Mouse (Mus musculus): ENCODE results near the gene Kcnn3. TPM values are rescaled to one million over a fixed set of nuclear protein-coding genes. Genes with fewer than 3 reads are reported as not detected.

Gene Kcnn3
- polyA plus RNA-seq, 1 experiment from 2014 or later = 0.04 TPM

DNA sequence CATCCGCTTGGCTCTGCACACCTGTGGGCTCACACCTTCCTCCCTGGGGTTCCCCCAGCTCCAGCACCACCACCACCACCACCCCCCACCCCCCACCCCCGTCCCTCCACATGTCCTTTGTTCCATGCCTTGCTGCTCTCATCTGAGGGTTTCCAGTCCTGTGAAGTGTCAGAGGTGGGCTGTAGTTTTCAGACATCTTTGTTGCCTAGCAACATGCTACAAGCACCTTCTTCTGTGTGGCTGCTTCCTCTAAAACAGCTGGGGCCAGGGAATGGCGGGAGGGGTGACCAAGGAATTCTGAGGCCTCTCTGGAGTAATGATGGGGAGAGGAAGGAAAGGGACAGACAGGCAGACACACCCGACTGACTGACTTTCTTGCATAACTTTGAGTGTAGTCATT lies 106.6 kb downstream of the Kcnn3 start:
- TF ChIP-seq CTCF (IDR thresholded peaks at IDR 0.05) = no peak
- POLR2A ChIA-PET = no interaction called here
- ATAC-seq (no peak), DNase-seq (ENCODE audit: low read depth, low spot score) (no peak)
- CTCF ChIA-PET = no interaction called here
- in situ Hi-C loops (cut with MboI; ENCODE audit: low pct_unique_long_range_greater_than_20kb) = no loop called here
- H3K27me3 ChIP-seq = peaks cover 62% of the 10 kb centered on the region

DNA sequence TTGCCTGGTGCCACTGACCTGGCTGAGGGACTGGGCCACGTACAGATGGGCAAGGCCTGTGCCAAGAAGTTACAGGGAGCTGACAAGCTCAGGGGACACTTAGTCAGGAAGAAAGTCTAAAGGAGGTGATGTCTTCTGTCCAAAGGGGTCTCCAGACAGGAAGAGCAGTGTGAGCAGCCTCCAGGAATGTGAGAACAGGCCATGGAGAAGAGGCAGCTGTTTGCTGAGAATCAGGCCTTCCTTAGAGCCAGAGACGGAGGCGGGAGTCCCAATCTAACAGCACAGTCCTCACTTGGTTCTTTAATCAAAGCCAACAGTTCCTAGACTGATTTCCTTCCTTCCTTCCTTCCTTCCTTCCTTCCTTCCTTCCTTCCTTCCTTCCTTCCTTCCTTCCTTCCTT lies 109.8 kb downstream of the Kcnn3 start:
- H3K27me3 ChIP-seq = peaks cover 77% of the 10 kb centered on the region
- CTCF ChIA-PET = no interaction called here
- DNase-seq (ENCODE audit: low read depth, low spot score) (no peak), ATAC-seq (no peak)
- POLR2A ChIA-PET = no interaction called here
- in situ Hi-C loops (cut with MboI; ENCODE audit: low pct_unique_long_range_greater_than_20kb) = no loop called here
- no peak for TF ChIP-seq CTCF (IDR thresholded peaks at IDR 0.05)

DNA sequence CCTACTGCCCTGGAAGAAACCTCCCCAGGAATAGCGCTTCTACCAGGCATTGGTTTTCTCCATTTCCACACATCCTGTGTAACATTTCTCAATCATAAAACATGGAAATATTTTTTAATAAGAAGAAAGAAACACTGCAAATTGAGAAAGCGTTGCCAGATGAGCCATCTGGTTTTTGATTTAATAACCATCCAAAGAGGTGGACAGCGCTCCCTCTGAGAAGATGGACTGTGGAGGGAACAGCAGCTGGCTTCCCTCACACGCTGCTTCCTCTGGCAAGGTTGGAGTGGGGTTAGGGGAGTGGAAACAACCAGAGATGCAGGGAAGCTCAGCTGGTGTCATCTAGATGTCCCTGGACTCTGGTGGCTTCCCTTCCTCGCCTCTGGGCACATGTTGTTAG lies 111.8 kb downstream of the Kcnn3 start:
- POLR2A ChIA-PET = interaction anchor here (0.6 kb wide), 1 partner anchor 98 kb away, joined by 3 read pairs; no protein-coding TSS in a partner anchor
- H3K27me3 ChIP-seq = peaks cover 78% of the 10 kb centered on the region
- DNase-seq (ENCODE audit: low read depth, low spot score) (no peak), ATAC-seq (no peak)
- in situ Hi-C loops (cut with MboI; ENCODE audit: low pct_unique_long_range_greater_than_20kb) = no loop called here
- no peak for TF ChIP-seq CTCF (IDR thresholded peaks at IDR 0.05)
- CTCF ChIA-PET = no interaction called here

DNA sequence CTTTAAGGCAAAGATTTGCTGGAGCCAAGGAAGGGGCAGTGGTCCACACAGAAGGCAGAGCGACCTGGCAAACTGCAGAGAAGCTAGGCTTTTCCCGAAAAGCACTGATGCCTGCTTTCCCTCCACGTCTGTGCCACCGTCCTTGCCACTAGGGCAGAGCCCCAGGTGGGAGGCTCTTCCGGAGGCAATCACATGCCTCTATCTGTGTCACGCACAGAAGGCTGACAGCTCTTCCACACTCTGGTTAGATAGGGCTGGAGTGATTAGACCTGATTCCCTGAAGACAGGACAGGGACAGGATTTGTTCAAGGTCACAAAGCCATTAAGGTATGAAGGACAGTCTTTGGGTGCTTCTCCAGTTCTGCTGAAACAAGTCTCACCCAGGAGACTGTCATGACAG lies 113.6 kb downstream of the Kcnn3 start:
- POLR2A ChIA-PET = interaction anchor here (0.7 kb wide), 1 partner anchor 114 kb away, joined by 4 read pairs; no protein-coding TSS in a partner anchor

DNA sequence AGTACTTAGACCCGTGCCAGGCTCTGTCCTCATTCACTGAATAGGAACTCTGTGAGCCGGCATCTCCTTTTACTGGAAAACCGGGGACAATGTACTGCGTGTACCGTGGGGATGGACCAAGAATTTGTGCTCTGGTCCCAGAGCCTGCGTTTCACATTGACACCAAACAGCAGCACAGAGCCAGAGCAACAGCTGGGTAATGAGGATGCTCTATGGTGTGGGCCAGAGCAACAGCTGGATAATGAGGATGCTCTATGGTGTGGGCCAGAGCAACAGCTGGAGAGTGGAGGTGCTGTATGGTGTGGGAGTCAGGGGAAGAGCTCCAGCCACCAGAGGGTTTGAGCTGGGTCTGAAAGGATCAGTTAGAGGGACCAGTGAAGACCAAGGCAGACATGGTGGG lies 114.0 kb downstream of the Kcnn3 start:
- DNase-seq (ENCODE audit: low read depth, low spot score) = no peak
- in situ Hi-C loops (cut with MboI; ENCODE audit: low pct_unique_long_range_greater_than_20kb) = no loop called here
- ATAC-seq = no peak
- CTCF ChIA-PET = interaction anchor here (1.2 kb wide), 1 partner anchor 26 kb away, joined by 3 read pairs; no protein-coding TSS in a partner anchor
- POLR2A ChIA-PET = interaction anchor here (0.7 kb wide), 1 partner anchor 115 kb away, joined by 4 read pairs; no protein-coding TSS in a partner anchor
- no peak for TF ChIP-seq CTCF (IDR thresholded peaks at IDR 0.05)
- H3K27me3 ChIP-seq = peaks cover 78% of the 10 kb centered on the region

More for the DNA sequence above, 113.6 kb downstream of the Kcnn3 start:
- DNase-seq (ENCODE audit: low read depth, low spot score) = no peak
- in situ Hi-C loops (cut with MboI; ENCODE audit: low pct_unique_long_range_greater_than_20kb) = no loop called here
- H3K27me3 ChIP-seq = peaks cover 78% of the 10 kb centered on the region
- ATAC-seq = no peak
- CTCF ChIA-PET = interaction anchor here (1.2 to 1.4 kb wide), 2 partner anchors 21 to 26 kb away, joined by 3 read pairs; no protein-coding TSS in a partner anchor
- no peak for TF ChIP-seq CTCF (IDR thresholded peaks at IDR 0.05)

DNA sequence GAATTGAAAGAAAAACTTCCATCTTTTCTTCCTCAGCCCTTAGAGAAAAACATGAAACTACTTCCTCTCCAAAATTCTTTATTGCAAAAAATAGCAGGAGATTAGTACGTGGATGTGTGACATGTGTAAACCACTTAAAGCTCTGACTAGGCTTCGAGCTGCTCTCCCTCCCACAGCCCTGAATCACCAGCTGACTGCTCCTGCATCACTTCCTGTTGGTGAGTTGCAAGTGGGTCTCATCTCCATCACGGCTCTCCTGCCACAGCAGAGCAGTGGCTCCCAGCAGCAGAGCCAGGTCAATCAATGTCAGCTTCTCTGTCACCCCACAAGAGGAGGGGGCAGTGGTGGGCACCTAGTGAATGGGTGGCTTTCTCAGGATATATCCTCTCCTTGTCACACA lies 120.8 kb downstream of the Kcnn3 start:
- ChIA-PET CTCF (no interaction called here), POLR2A (no interaction called here)
- no peak for TF ChIP-seq CTCF (IDR thresholded peaks at IDR 0.05)
- in situ Hi-C loops (cut with MboI; ENCODE audit: low pct_unique_long_range_greater_than_20kb) = no loop called here
- no peak for DNase-seq (ENCODE audit: low read depth, low spot score)
- peaks cover 61% of the 10 kb centered on the region for H3K27me3 ChIP-seq
- no peak for ATAC-seq

DNA sequence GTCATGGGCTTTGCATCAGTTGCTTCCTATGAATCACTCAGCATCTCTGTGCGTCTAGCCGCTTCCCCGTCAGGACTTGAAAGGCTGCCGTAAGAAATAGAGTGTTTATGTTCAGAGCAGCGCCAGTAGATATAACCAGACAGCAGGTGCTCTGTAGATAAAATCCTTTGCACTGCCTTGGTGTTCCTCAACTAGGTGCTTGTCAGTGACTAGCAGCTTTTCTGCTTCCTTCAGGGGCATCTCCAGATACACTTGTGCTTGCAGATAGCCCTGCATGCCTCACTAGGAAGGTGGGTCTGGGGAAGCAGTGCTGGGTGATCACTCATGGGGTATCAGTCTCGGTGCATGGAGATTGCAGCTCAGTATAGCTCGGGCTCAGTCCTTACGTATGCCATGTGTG lies 123.4 kb downstream of the Kcnn3 start:
- CTCF ChIA-PET = no interaction called here
- TF ChIP-seq CTCF (IDR thresholded peaks at IDR 0.05) = no peak
- ATAC-seq (no peak), DNase-seq (ENCODE audit: low read depth, low spot score) (no peak)
- POLR2A ChIA-PET = no interaction called here
- in situ Hi-C loops (cut with MboI; ENCODE audit: low pct_unique_long_range_greater_than_20kb) = no loop called here
- H3K27me3 ChIP-seq = peaks cover 50% of the 10 kb centered on the region

DNA sequence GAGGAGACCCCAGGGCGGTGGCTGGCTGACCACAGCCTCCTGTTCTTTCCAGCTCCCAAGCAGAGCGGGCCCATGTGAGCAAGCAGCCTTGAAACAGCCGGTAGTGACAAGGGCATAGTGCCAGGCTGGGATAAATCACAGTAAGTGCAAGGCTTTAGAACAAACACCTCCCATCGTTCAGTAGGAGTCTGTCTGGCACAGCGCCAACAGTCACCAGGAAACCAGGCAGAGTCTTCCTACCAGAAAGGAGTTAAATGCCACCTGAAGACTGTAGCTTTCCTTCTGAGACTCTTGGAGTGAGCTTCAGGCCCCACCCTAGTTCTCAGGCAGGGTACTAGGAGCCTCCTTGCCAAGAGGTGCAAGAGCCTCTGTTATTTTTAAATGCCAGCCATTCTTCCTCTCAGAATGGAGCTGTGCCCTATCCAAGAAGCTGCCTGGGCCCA lies 126.9 kb downstream of the Kcnn3 start:
- in situ Hi-C loops (cut with MboI; ENCODE audit: low pct_unique_long_range_greater_than_20kb) = no loop called here
- POLR2A ChIA-PET = interaction anchor here (1.7 kb wide), 1 partner anchor 21 kb away, joined by 4 read pairs; no protein-coding TSS in a partner anchor
- CTCF ChIA-PET = interaction anchor here (1.2 kb wide), 1 partner anchor 34 kb away, joined by 3 read pairs; no protein-coding TSS in a partner anchor
- no peak for TF ChIP-seq CTCF (IDR thresholded peaks at IDR 0.05)
- ATAC-seq (no peak), DNase-seq (ENCODE audit: low read depth, low spot score) (peak; percentile 62)
- H3K27me3 ChIP-seq = peaks cover 48% of the 10 kb centered on the region

DNA sequence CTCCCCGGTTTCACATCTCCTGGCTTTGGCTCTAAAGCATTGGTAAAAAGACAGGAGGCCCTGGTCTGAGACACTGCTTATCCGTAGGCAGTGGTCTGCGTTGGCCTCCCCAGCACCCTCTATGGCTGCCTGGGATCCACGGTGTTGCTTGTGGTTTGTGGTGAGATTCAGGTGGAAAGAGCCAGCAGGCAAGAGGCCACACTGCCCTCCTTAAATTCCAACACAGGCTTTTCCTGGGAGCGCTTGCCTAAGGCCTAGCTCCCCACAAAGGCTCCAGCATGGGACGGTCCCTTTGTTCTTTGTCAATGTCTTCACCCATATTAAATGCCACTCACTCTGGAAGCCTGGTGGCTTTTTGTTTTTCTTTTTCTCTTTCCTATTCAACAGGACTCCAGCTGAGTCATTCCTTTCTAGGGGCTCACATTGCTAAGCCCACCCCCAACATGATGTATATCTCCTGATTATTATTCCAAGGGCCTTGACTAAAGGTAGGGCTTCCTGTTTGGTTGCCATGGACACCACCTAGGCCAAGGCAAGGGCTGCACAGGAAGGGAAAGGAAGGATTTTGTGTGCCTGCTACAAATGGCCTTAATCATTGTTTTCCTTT lies 127.4 kb downstream of the Kcnn3 start:
- DNase-seq (ENCODE audit: low read depth, low spot score) = no peak

DNA sequence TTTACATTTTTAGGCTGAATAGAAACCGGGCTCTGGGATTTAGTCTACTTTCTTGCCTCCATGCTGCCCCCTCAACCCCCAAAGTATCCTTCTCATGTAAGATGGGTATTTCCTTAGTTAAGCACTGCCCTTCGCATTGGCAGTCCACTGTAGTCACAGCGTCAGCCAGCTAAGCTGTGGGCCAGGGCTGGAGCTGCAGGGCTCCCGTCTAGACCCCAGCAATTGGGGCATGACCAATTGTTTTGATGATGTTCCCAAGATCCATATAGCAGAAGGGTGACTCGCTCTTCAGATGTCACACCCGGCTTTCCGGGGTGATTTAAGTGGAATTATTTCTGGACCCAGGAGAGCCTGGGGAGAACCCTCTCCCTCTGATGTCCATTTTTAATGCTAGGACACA lies 129.9 kb downstream of the Kcnn3 start:
- H3K27me3 ChIP-seq = peaks cover 60% of the 10 kb centered on the region
- DNase-seq (ENCODE audit: low read depth, low spot score) = no peak
- POLR2A ChIA-PET = no interaction called here
- CTCF ChIA-PET = no interaction called here
- no peak for ATAC-seq
- TF ChIP-seq CTCF (IDR thresholded peaks at IDR 0.05) = no peak
- in situ Hi-C loops (cut with MboI; ENCODE audit: low pct_unique_long_range_greater_than_20kb) = no loop called here

More for the DNA sequence above, 127.4 kb downstream of the Kcnn3 start:
- ChIA-PET POLR2A (interaction anchor here (1.7 kb wide), 1 partner anchor 20 kb away, joined by 4 read pairs; no protein-coding TSS in a partner anchor), CTCF (interaction anchor here (1.0 to 1.2 kb wide), 2 partner anchors 13 to 34 kb away, joined by 3 read pairs; no protein-coding TSS in a partner anchor)
- in situ Hi-C loops (cut with MboI; ENCODE audit: low pct_unique_long_range_greater_than_20kb) = no loop called here
- ATAC-seq = no peak
- peaks cover 46% of the 10 kb centered on the region for H3K27me3 ChIP-seq
- TF ChIP-seq CTCF (IDR thresholded peaks at IDR 0.05) = no peak

DNA sequence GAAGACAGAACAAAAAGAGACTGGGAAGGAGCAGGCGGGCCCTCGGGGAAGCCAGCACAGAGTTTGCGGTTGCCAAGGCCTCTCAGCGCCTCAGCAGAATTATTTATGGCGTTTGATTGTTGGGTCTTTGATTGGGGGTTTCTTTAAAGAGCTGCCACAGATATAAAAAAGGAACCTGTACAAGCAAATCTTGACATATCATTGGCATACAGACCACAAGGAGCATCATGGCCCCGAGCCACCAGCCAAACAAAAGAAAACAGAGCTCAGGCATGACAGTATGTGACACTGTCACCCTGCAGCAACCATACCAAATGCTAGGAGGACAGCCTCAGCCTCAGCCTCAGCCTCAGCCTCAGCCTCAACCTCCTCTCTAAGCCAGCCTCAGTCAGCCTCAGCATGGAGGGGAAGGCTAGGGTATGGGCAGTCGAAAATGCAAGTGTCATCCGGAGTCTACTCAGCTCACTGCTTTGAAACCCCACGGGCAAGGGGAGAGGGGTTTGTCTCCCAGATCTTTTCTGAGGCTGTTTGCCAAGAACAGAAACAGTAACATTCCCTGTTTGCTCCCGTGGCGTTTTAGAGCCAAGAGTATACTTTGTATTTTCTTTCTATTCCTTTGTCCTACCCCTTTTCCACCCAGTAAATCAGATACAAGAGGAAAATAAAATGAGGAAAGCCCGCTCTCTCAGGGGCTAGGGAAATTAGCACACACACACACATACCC lies 133.4 kb downstream of the Kcnn3 start:
- in situ Hi-C loops (cut with MboI; ENCODE audit: low pct_unique_long_range_greater_than_20kb) = no loop called here
- DNase-seq (ENCODE audit: low read depth, low spot score) (no peak), ATAC-seq (no peak)
- TF ChIP-seq CTCF (IDR thresholded peaks at IDR 0.05) = no peak
- ChIA-PET POLR2A (no interaction called here), CTCF (interaction anchor here (1.3 kb wide), 1 partner anchor 28 kb away, joined by 3 read pairs; no protein-coding TSS in a partner anchor)
- peaks cover 63% of the 10 kb centered on the region for H3K27me3 ChIP-seq
